Mouse (Mus musculus): ENCODE results near the gene Dnajc24. TPM values are rescaled to one million over a fixed set of nuclear protein-coding genes. Genes with fewer than 3 reads are reported as not detected.

Dnajc24 gene
- polyA plus RNA-seq, 1 experiment from 2014 or later = 32.5 TPM

GRCm38 (mm10) chr2:105973941-105974340, 29.4 kb downstream of the Dnajc24 start:
- Histone ChIP-seq H3K4me2 (replicated peaks) (no peak overlapping the region), H3K27ac (replicated peaks) (no peak overlapping the region), H3K36me3 (peaks cover 7% of the 10 kb centered on the region; the same call in 1 of the 2 replicates), H3K9me3 (replicated peaks) (no peaks in the 10 kb centered on the region), H3K27me3 (no peaks in the 10 kb centered on the region), H3K9ac (no peak overlapping the region), H3K4me1 (no peaks in the 10 kb centered on the region), H3K4me3 (replicated peaks) (no peak overlapping the region)
- 30% methylated on average over 2 of the region's 2 CpGs for WGBS
- no peak for ATAC-seq (ENCODE audit: insufficient number of reproducible peaks, low FRiP score, low TSS enrichment, low read depth)

- no peaks in the 10 kb centered on the region for H3K4me1 ChIP-seq
- H3K27me3 ChIP-seq = no peaks in the 10 kb centered on the region
- no peaks in the 10 kb centered on the region for H3K9me3 ChIP-seq (replicated peaks)
- no peak overlapping the region for H3K27ac ChIP-seq (replicated peaks)
- peaks cover 6% of the 10 kb centered on the region for H3K36me3 ChIP-seq
- no peak overlapping the region for H3K4me3 ChIP-seq (replicated peaks)
- 92% methylated on average over 1 of the region's 1 CpGs for WGBS
- H3K4me2 ChIP-seq (replicated peaks) = no peak overlapping the region
- H3K9ac ChIP-seq = no peak overlapping the region
- ATAC-seq (ENCODE audit: insufficient number of reproducible peaks, low FRiP score, low TSS enrichment, low read depth) = no peak
Observed at GRCm38 (mm10) chr2:105963447-105963846, 39.9 kb downstream of the Dnajc24 start.

DNA sequence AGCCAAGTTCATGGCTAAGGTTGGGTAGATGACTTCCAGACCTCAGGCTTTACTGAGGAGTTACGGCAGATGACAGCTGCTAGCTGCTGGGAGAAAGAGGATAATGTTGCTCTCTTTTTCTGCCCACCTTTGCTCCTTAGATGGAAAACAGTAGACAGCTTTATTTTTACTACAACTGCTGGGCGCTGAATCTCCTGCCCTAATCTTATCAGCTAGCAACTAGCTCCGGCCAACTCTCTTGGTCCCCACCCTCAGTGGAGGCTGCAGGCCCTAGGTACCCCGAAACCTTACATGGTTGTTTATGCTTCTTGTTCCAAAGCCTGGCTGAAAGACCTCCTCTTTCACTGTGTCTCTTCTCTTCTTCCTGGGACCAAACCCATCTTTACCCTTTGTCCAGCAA, 49.5 kb downstream of the Dnajc24 start:
- Histone ChIP-seq H3K9ac (no peak overlapping the region), H3K9me3 (replicated peaks) (no peaks in the 10 kb centered on the region), H3K27ac (replicated peaks) (no peak overlapping the region), H3K27me3 (no peaks in the 10 kb centered on the region), H3K4me3 (replicated peaks) (no peak overlapping the region), H3K4me2 (replicated peaks) (no peak overlapping the region), H3K36me3 (no peaks in the 10 kb centered on the region), H3K4me1 (no peaks in the 10 kb centered on the region)
- no peak for ATAC-seq (ENCODE audit: insufficient number of reproducible peaks, low FRiP score, low TSS enrichment, low read depth)
- WGBS = 87% methylated on average over 4 of the region's 4 CpGs

- 88% methylated on average over 1 of the region's 1 CpGs for WGBS
- no peak overlapping the region for H3K9ac ChIP-seq
Observed at GRCm38 (mm10) chr2:105951350-105951940, 51.9 kb downstream of the Dnajc24 start.

GRCm38 (mm10) chr2:105950131-105950530, 53.2 kb downstream of the Dnajc24 start:
- no peak overlapping the region for H3K4me2 ChIP-seq (replicated peaks)
- H3K36me3 ChIP-seq = no peaks in the 10 kb centered on the region
- no peak overlapping the region for H3K9ac ChIP-seq
- no peak overlapping the region for H3K4me3 ChIP-seq (replicated peaks)
- H3K27ac ChIP-seq (replicated peaks) = no peak overlapping the region
- 93% methylated on average over 2 of the region's 2 CpGs for WGBS
- H3K9me3 ChIP-seq (replicated peaks) = no peaks in the 10 kb centered on the region
- no peaks in the 10 kb centered on the region for H3K4me1 ChIP-seq
- ATAC-seq (ENCODE audit: insufficient number of reproducible peaks, low FRiP score, low TSS enrichment, low read depth) = no peak
- H3K27me3 ChIP-seq = no peaks in the 10 kb centered on the region

More at GRCm38 (mm10) chr2:105951350-105951940, 51.9 kb downstream of the Dnajc24 start:
- Histone ChIP-seq H3K4me2 (replicated peaks) (no peak overlapping the region), H3K27ac (replicated peaks) (no peak overlapping the region), H3K36me3 (no peaks in the 10 kb centered on the region), H3K27me3 (no peaks in the 10 kb centered on the region), H3K4me3 (replicated peaks) (no peak overlapping the region), H3K4me1 (no peaks in the 10 kb centered on the region), H3K9me3 (replicated peaks) (no peaks in the 10 kb centered on the region)
- ATAC-seq (ENCODE audit: insufficient number of reproducible peaks, low FRiP score, low TSS enrichment, low read depth) = no peak

GRCm38 (mm10) chr2:105917623-105918346, 85.6 kb downstream of the Dnajc24 start:
- Histone ChIP-seq H3K27ac (replicated peaks) (no peak overlapping the region), H3K27me3 (no peaks in the 10 kb centered on the region), H3K9me3 (replicated peaks) (no peaks in the 10 kb centered on the region), H3K36me3 (no peaks in the 10 kb centered on the region), H3K9ac (no peak overlapping the region), H3K4me1 (no peaks in the 10 kb centered on the region), H3K4me2 (replicated peaks) (no peak overlapping the region), H3K4me3 (replicated peaks) (no peak overlapping the region)
- 81% methylated on average over 5 of the region's 5 CpGs for WGBS
- no peak for ATAC-seq (ENCODE audit: insufficient number of reproducible peaks, low FRiP score, low TSS enrichment, low read depth)

Small RNA genes within 50 kb of the gene (microRNA-seq; reads per million reads assigned to microRNA genes)
- gene Gm22002 (ENCODE audit: borderline number of aligned reads) = not detected

Other genes with a start within 250 kb of the Dnajc24 start
- 32.5 and 34.3 TPM in 2 replicates for gene Elp4, start 99.0 kb downstream of the Dnajc24 start, polyA plus RNA-seq (2015; fragmentation: Nextera tagmentation; extraction: Ambion mirVana)
- 124 and 135 TPM in 2 replicates for gene Immp1l, start 98.9 kb downstream of the Dnajc24 start, polyA plus RNA-seq (2015; fragmentation: Nextera tagmentation; extraction: Ambion mirVana)

Data from embryonic facial prominence, embryonic 15.5 days (tissue).